Comparison of ENCODE assay signal across 8 mouse cellular contexts in genomic region chr17:46832101-46832980, GRCm38 (mm10). TPM values are rescaled to one million over a fixed set of nuclear protein-coding genes. Genes with fewer than 3 reads are reported as not detected.
DNase-seq lines count a peak whose midpoint lies in the region; ATAC-seq and TF ChIP-seq lines count a peak whose summit lies in the region.

No protein-coding gene starts in this region.

- H3K9me3 ChIP-seq in midbrain, embryonic 10.5 days (replicated peaks): no peaks in the 10 kb centered on the region; the same call in 1 of the 2 replicates
- no peaks in the 10 kb centered on the region for H3K9me3 ChIP-seq in midbrain, embryonic 11.5 days (ENCODE audit: control insufficient read depth, low read length)
- no peaks in the 10 kb centered on the region for H3K9me3 ChIP-seq in kidney, postnatal 0 days (replicated peaks; ENCODE audit: low read length)
- no peaks in the 10 kb centered on the region for H3K9me3 ChIP-seq in midbrain, embryonic 14.5 days (ENCODE audit: control insufficient read depth, low read length)

- peak overlapping the region; percentile 7; the same call in 1 of the 2 replicates for H3K27ac ChIP-seq in midbrain, embryonic 10.5 days (replicated peaks)
- no peak overlapping the region for H3K27ac ChIP-seq in midbrain, embryonic 11.5 days (ENCODE audit: low read depth, low read length)
- H3K27ac ChIP-seq in kidney, postnatal 0 days: peak overlapping the region; percentile 77
- no peak overlapping the region for H3K27ac ChIP-seq in midbrain, embryonic 14.5 days (replicated peaks; ENCODE audit: low read depth, low read length)

- DNase-seq in midbrain, embryonic 10.5 days (ENCODE audit: low spot score): no peak
- DNase-seq in midbrain, embryonic 11.5 days (ENCODE audit: low spot score, missing footprints): no peak
- peak; percentile 47 to 56 for DNase-seq in gastrocnemius, adult 8-10 months (ENCODE audit: low spot score in 2 of 2)
- DNase-seq in kidney, postnatal 0 days (ENCODE audit: low spot score): no peak
- DNase-seq in skeletal muscle tissue, adult 2 months (ENCODE audit: low read depth, low spot score): peak; percentile 83
- no peak for DNase-seq in layer of hippocampus, adult 18-20 months (ENCODE audit: low spot score in 2 of 2)
- no peak for DNase-seq in midbrain, embryonic 14.5 days

- TF ChIP-seq CTCF in kidney, postnatal 0 days (IDR thresholded peaks at IDR 0.05; ENCODE audit: low read depth): peak; percentile 3; the same call in 1 of the 2 replicates

- H3K4me3 ChIP-seq in midbrain, embryonic 10.5 days: no peak overlapping the region
- H3K4me3 ChIP-seq in midbrain, embryonic 11.5 days (ENCODE audit: low read depth, low read length): no peak overlapping the region
- H3K4me3 ChIP-seq in kidney, postnatal 0 days (replicated peaks; ENCODE audit: low read depth, low read length): no peak overlapping the region
- no peak overlapping the region for H3K4me3 ChIP-seq in midbrain, embryonic 14.5 days (replicated peaks; ENCODE audit: low read depth, low read length)

- peaks cover 12% of the 10 kb centered on the region; the same call in 1 of the 2 replicates for H3K4me1 ChIP-seq in midbrain, embryonic 10.5 days
- H3K4me1 ChIP-seq in midbrain, embryonic 11.5 days (ENCODE audit: control insufficient read depth, insufficient read depth, low read length): no peaks in the 10 kb centered on the region
- peaks cover 5% of the 10 kb centered on the region; the same call in 1 of the 2 replicates for H3K4me1 ChIP-seq in kidney, postnatal 0 days (replicated peaks; ENCODE audit: insufficient read depth, low read length)
- no peaks in the 10 kb centered on the region for H3K4me1 ChIP-seq in midbrain, embryonic 14.5 days (ENCODE audit: control insufficient read depth, insufficient read depth, low read length)

- 84% methylated on average over 11 of the region's 11 CpGs for WGBS in midbrain, embryonic 10.5 days
- 90% methylated on average over 11 of the region's 11 CpGs for WGBS in midbrain, embryonic 11.5 days
- WGBS in kidney, postnatal 0 days: 30% methylated on average over 11 of the region's 11 CpGs
- WGBS in midbrain, embryonic 14.5 days: 82% methylated on average over 11 of the region's 11 CpGs

- peaks cover 21% of the 10 kb centered on the region for H3K36me3 ChIP-seq in midbrain, embryonic 10.5 days
- H3K36me3 ChIP-seq in midbrain, embryonic 11.5 days (ENCODE audit: control insufficient read depth, insufficient read depth, low read length): no peaks in the 10 kb centered on the region
- H3K36me3 ChIP-seq in kidney, postnatal 0 days (ENCODE audit: insufficient read depth, low read length): no peaks in the 10 kb centered on the region
- H3K36me3 ChIP-seq in midbrain, embryonic 14.5 days (ENCODE audit: control insufficient read depth, insufficient read depth, low read length): peaks cover 22% of the 10 kb centered on the region

- H3K27me3 ChIP-seq in midbrain, embryonic 10.5 days (ENCODE audit: low read depth, poor library complexity, severe bottlenecking): no peaks in the 10 kb centered on the region
- no peaks in the 10 kb centered on the region for H3K27me3 ChIP-seq in midbrain, embryonic 11.5 days (ENCODE audit: control insufficient read depth, insufficient read depth, low read length)
- no peaks in the 10 kb centered on the region for H3K27me3 ChIP-seq in kidney, postnatal 0 days (ENCODE audit: insufficient read depth, low read length)
- no peaks in the 10 kb centered on the region for H3K27me3 ChIP-seq in midbrain, embryonic 14.5 days (ENCODE audit: control insufficient read depth, insufficient read depth, low read length)

- no peak overlapping the region for H3K4me2 ChIP-seq in midbrain, embryonic 11.5 days
- no peak overlapping the region for H3K4me2 ChIP-seq in kidney, postnatal 0 days (ENCODE audit: low read length)
- no peak overlapping the region for H3K4me2 ChIP-seq in midbrain, embryonic 14.5 days (ENCODE audit: low read length)

- no peak overlapping the region for H3K9ac ChIP-seq in midbrain, embryonic 11.5 days (ENCODE audit: low read length)
- H3K9ac ChIP-seq in kidney, postnatal 0 days (ENCODE audit: low read depth, low read length): no peak overlapping the region
- no peak overlapping the region for H3K9ac ChIP-seq in midbrain, embryonic 14.5 days (replicated peaks; ENCODE audit: low read length)

- no peak for ATAC-seq in midbrain, embryonic 11.5 days (ENCODE audit: low FRiP score)
- peak; percentile 61; the same call in 1 of the 2 replicates for ATAC-seq in kidney, postnatal 0 days (replicated peaks; ENCODE audit: low FRiP score, low read depth)
- ATAC-seq in granulocyte monocyte progenitor cell, adult 5-6 weeks (replicated peaks; ENCODE audit: poor library complexity, severe bottlenecking): no peak
- ATAC-seq in midbrain, embryonic 14.5 days (ENCODE audit: low FRiP score, low TSS enrichment): no peak

RNA-seq across cellular contexts. Expression of gene Bicral, which starts 25.9 kb away (rescaled TPM):
- polyA plus RNA-seq in midbrain, embryonic 10.5 days (2016; fragmentation: Nextera tagmentation; extraction: Ambion mirVana): 3.1 and 4.4 TPM in 2 replicates
- 5.8 and 6.4 TPM in 2 replicates for polyA plus RNA-seq in midbrain, embryonic 11.5 days (2014; fragmentation: Nextera tagmentation; extraction: Ambion mirVana)
- total RNA-seq in gastrocnemius, adult 8-10 months (2022): 10 to 100 TPM; 11.2 to 15.0 (median 12.5) TPM
- 2.9 and 4.1 TPM in 2 replicates for polyA plus RNA-seq in kidney, postnatal 0 days (2015; fragmentation: Nextera tagmentation; extraction: Ambion mirVana)
- total RNA-seq in granulocyte monocyte progenitor cell, adult 5-6 weeks (2014; fragmentation: Nextera tagmentation): 24.6 and 25.8 TPM in 2 replicates
- total RNA-seq in granulocyte monocyte progenitor cell, adult 5-6 weeks (2017): 9.0 and 11.7 TPM in 2 replicates
- 10 to 100 TPM; 61.5 to 65.7 TPM for total RNA-seq in layer of hippocampus, adult 18-20 months (2021)
- 10.2 and 11.6 TPM in 2 replicates for polyA plus RNA-seq in midbrain, embryonic 14.5 days (2014; fragmentation: Nextera tagmentation; extraction: Ambion mirVana)

RNA-seq across cellular contexts. Expression of gene Rpl7l1, which starts 49.9 kb away (rescaled TPM):
- 197 and 219 TPM in 2 replicates for polyA plus RNA-seq in midbrain, embryonic 10.5 days (2016; fragmentation: Nextera tagmentation; extraction: Ambion mirVana)
- 170 and 179 TPM in 2 replicates for polyA plus RNA-seq in midbrain, embryonic 11.5 days (2014; fragmentation: Nextera tagmentation; extraction: Ambion mirVana)
- 10 to 100 TPM; 35.1 to 39.6 (median 37.4) TPM for total RNA-seq in gastrocnemius, adult 8-10 months (2022)
- polyA plus RNA-seq in kidney, postnatal 0 days (2015; fragmentation: Nextera tagmentation; extraction: Ambion mirVana): 138 and 147 TPM in 2 replicates
- 77.5 and 102 TPM in 2 replicates for total RNA-seq in granulocyte monocyte progenitor cell, adult 5-6 weeks (2014; fragmentation: Nextera tagmentation)
- total RNA-seq in granulocyte monocyte progenitor cell, adult 5-6 weeks (2017): 153 and 206 TPM in 2 replicates
- total RNA-seq in layer of hippocampus, adult 18-20 months (2021): 10 to 100 TPM; 49.0 to 55.9 TPM
- 74.3 and 96.8 TPM in 2 replicates for polyA plus RNA-seq in midbrain, embryonic 14.5 days (2014; fragmentation: Nextera tagmentation; extraction: Ambion mirVana)

RNA-seq across cellular contexts. Expression of gene Tbcc, which starts 58.1 kb away (rescaled TPM):
- polyA plus RNA-seq in midbrain, embryonic 10.5 days (2016; fragmentation: Nextera tagmentation; extraction: Ambion mirVana): 55.9 and 57.7 TPM in 2 replicates
- 72.7 and 76.2 TPM in 2 replicates for polyA plus RNA-seq in midbrain, embryonic 11.5 days (2014; fragmentation: Nextera tagmentation; extraction: Ambion mirVana)
- total RNA-seq in gastrocnemius, adult 8-10 months (2022): 1 to 10 TPM; 7.4 to 9.4 (median 7.9) TPM
- polyA plus RNA-seq in kidney, postnatal 0 days (2015; fragmentation: Nextera tagmentation; extraction: Ambion mirVana): 58.2 and 71.4 TPM in 2 replicates
- total RNA-seq in granulocyte monocyte progenitor cell, adult 5-6 weeks (2014; fragmentation: Nextera tagmentation): 7.9 and 11.4 TPM in 2 replicates
- total RNA-seq in granulocyte monocyte progenitor cell, adult 5-6 weeks (2017): 9.1 and 14.0 TPM in 2 replicates
- total RNA-seq in layer of hippocampus, adult 18-20 months (2021): 10 to 100 TPM; 29.9 to 30.2 TPM
- 62.8 and 67.6 TPM in 2 replicates for polyA plus RNA-seq in midbrain, embryonic 14.5 days (2014; fragmentation: Nextera tagmentation; extraction: Ambion mirVana)

RNA-seq across cellular contexts. Expression of gene 2310039H08Rik, which starts 59.9 kb away (rescaled TPM):
- 63.2 and 65.2 TPM in 2 replicates for polyA plus RNA-seq in midbrain, embryonic 10.5 days (2016; fragmentation: Nextera tagmentation; extraction: Ambion mirVana)
- polyA plus RNA-seq in midbrain, embryonic 11.5 days (2014; fragmentation: Nextera tagmentation; extraction: Ambion mirVana): 55.0 and 57.9 TPM in 2 replicates
- total RNA-seq in gastrocnemius, adult 8-10 months (2022): 10 to 100 TPM; 37.5 to 45.9 (median 39.9) TPM
- 143 and 151 TPM in 2 replicates for polyA plus RNA-seq in kidney, postnatal 0 days (2015; fragmentation: Nextera tagmentation; extraction: Ambion mirVana)
- total RNA-seq in granulocyte monocyte progenitor cell, adult 5-6 weeks (2014; fragmentation: Nextera tagmentation): 18.0 and 37.9 TPM in 2 replicates
- 21.5 and 26.9 TPM in 2 replicates for total RNA-seq in granulocyte monocyte progenitor cell, adult 5-6 weeks (2017)
- 1 to 10 TPM; 4.9 to 8.3 TPM for total RNA-seq in layer of hippocampus, adult 18-20 months (2021)
- polyA plus RNA-seq in midbrain, embryonic 14.5 days (2014; fragmentation: Nextera tagmentation; extraction: Ambion mirVana): 56.7 and 64.7 TPM in 2 replicates

Comparison
In these comparisons a context has a peak if more than half of its experiments do, and no peak if none do; other contexts are left out.
1. H3K27ac ChIP-seq: peak in midbrain, embryonic 10.5 days (single experiment) and kidney, postnatal 0 days (single experiment); none in midbrain, embryonic 11.5 days (single experiment) and midbrain, embryonic 14.5 days (single experiment).
2. DNase-seq: peak in gastrocnemius, adult 8-10 months (2 of 2) and skeletal muscle tissue, adult 2 months (single experiment); none in midbrain, embryonic 10.5 days (single experiment), midbrain, embryonic 11.5 days (single experiment), kidney, postnatal 0 days (single experiment), layer of hippocampus, adult 18-20 months (0 of 2) and midbrain, embryonic 14.5 days (single experiment).